Mouse (Mus musculus): ENCODE measurements at regions not wholly inside any gene's neighbourhood (a gene's known extent, or its start where the extent isn't known, plus 50 kb on each side); places are given as distances from the start of the nearest gene placed in this dataset.

- no peak for DNase-seq
Observed at GRCm38 (mm10) chr13:53700236-53700635, 227.4 kb upstream of the Msx2 start.

GRCm38 (mm10) chr13:53697954-53698353 lies 225.1 kb upstream of the Msx2 start:
- no peak for DNase-seq

DNA sequence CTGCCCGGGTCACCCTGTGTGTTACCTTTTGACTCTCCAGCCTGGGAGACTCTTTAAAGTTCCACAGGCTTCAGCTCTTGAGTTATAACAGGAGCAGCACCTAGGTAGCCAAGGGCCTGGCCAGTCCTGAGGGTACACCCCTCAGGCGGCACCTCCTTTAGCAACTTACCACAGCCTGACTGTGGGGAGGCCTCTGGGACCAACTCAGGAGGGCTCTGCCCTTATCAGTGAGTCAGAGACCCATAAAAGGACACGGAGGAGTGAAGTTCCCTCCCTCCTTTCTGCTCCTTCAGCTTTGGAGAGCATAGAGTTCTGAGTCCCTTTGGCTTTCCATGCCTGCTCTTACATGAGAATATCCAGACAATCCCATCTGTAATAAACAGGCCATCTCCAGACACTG lies 222.5 kb upstream of the Msx2 start:
- DNase-seq = no peak

DNA sequence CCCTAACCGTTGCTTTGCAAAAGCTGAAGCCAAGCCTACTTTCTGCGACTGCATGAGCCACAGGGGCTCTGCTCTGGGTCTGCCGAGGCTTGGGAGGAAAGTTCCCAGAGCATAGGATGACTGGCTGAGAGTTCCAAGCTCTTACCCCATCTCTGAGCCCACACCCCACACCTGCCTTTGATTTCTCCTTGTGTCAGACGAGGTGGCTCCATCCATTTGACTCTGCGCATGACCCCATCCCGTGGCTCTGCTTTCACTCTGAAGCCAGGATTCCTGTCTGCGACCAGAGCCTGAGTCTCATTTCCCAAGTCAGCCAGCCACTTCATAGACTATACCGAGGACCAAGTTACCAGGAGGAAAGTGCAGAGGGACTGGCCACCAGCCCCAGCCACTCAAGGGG lies 216.1 kb upstream of the Msx2 start:
- no peak for DNase-seq

DNA sequence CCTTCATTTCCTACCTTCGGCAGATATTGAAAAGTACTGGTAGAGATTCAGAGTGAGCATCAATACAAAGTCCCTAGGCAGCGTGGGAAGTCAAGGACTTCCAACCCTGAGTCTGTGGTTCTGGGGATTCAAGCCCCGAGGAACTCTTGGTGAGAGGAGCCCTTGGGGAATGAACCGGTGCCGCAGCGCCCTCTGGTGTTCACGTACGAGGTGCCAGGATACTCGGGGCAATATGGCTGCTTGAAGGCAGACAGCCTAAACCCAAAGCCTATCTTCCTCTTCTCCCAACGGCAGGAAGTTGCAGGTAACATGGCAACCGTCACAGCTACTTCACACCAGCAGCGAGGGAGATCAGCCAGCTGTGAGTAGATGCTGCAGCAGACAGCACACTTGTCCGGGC lies 215.6 kb upstream of the Msx2 start:
- peak in 1 of 2 experiments; percentile 10 for DNase-seq

DNA sequence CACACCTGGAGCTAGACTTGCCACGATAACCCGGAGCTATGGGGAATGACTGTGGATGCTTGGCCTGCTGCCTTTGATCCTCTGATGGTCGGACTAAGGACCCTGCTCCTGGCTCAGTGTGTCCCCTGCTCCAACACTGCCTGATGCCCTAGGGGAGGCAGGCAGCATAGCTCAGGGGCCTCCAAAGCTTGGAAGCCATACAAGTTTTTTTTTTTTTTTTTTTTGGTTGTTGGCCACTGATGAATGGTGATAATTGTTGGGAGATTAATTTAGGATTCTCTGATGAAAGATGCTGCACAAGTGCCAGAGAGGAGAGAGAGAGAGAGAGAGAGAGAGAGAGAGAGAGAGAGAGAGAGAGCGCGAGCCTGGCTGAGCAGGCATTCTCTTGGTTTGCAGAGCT lies 211.6 kb upstream of the Msx2 start:
- DNase-seq = no peak

GRCm38 (mm10) chr13:53677187-53677586 lies 204.3 kb upstream of the Msx2 start:
- DNase-seq = no peak

DNA sequence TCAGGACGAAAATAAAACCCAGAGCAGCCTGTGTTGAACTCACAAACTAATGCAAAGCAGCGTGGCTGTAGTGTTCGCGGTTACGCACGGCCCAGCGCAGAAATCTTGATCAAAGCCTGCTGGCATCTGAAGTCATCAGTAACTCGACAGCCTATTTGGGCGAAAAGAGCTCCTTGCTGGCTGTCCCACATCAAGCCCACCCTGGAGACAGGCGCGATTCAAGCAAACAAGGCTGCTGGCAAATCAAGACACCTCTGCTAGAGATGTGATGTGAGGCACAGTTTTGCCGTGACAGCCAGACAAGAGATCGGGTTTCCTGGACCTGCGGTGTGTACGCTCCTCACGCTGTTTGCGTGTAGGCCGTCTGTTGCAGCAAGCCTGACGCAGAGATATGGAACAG lies 197.5 kb upstream of the Msx2 start:
- DNase-seq = no peak

DNA sequence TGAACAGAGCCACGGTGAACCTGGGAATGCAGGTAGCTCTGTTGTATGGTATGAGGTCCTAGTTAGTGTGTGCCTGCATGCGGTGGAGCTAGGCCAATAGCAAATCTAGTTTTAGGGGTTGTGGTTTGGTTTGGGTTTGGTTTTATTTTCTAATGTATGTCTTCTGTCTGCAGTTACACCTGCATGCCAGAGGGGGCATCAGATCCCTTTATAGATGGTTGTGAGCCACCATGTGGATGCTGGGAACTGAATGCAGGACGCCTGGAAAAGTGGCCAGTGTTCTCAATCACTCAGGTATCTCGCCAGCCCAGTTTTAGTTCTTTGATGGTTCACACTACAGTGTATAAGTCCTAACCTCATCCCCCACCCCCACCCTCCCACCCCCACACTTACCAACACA lies 194.6 kb upstream of the Msx2 start:
- no peak for DNase-seq

DNA sequence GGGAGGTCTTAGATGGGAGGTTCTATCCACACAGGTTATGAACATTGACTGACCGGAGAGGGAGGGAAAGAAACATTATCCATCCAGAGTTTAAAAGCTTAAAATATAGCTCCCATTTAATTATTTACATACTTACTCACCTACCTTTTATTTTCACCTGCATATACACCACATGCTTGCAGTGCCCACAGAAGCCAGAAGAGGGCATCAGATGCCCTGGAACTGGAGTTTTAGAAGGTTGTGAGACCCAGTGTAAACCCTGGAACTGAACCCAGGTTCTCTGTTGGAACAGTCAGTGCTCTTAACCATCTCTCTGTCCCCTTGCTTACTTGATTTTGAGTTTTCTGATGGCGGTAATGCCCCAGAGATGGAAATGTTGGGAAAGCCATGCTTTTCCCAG lies 192.7 kb upstream of the Msx2 start:
- DNase-seq = no peak

DNA sequence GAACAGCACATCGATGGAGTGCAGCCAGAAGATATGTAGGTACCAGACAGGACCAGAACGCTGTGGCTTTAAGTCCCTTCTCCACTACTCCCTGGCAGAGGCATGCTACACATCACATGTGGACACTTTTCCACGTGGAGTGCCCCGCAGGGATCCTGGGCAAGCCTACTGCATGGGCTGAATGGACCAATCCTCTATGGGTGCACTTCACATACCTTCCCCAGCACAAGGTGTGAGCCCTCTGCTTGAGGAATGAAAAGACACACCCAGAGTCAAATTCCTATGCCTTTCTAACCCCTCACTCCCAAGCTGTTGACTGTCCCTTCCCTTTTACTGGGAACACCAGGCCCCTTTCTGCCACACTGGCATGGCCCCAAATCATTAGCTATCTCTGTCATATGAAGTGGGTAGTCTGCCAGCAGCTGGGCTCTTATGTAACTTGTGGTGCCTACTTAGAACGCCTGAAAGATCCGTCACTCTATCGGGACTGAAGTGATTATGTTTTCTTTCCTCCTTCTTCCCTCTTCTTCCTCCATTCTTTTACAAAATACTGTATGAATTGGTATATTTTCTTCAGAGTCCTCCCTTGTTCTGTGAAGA lies 191.9 kb upstream of the Msx2 start:
- no peak for DNase-seq

DNA sequence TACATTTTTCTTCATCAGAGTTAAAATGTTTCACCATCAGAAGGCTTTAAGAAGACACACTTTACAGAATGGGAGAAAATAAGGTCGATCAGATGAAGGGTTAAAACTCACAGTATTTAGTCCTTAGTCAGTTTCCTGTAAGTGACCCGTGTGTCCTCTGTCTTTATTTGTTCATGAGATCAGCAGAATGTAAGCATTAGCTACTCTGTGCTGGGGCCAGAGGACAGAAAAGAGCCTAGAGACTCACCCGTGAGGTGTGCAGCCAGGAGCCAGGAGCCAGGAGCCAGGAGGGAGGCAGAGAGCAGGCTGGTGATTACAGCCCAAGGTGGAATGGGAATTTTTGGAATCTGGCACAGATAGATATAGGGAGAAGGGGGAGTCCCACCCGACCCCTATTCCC lies 180.0 kb upstream of the Msx2 start:
- DNase-seq = no peak

DNA sequence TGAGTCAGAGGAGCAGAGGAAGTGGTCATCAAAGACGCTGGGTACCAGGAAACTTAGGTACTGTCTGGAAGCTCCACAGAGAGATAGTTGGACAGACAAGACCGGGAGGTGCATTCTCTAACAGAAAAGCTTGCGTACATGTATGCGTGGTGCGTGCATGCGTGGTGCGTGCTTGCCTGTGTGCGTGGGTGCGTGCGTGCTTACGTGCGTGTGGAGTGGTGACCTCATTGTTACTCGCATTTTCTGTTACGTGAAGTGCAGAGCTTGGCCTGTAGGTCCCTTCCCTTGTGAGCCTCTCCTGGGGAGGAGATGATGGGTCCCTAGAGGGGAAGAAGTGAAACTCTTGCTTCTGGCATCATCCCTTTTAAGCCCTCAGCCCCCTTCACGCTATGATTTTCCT lies 175.5 kb upstream of the Msx2 start:
- DNase-seq = no peak

- DNase-seq = no peak
Observed at GRCm38 (mm10) chr13:53642557-53642956, 169.7 kb upstream of the Msx2 start.

GRCm38 (mm10) chr13:53639584-53639983 lies 166.7 kb upstream of the Msx2 start:
- no peak for DNase-seq

DNA sequence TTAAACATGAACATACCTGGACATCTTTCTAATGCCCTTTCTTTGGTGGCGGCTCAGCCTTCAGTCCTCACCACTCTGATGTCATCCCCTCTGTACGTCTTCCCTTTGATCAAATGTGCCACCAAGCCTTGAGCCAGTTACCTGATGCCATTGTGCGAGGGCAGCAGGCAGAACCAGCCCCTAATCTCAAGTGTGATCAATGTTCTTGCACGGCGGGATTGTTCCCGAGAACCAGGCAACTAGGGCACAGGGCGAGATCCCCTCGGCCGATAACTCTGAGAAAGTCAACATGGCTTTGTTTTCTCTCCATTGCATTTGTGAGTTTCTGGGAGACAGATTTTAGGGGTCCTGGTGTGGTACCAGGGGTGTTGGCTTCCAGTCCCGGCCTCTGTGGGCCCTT lies 166.2 kb upstream of the Msx2 start:
- no peak for DNase-seq

DNA sequence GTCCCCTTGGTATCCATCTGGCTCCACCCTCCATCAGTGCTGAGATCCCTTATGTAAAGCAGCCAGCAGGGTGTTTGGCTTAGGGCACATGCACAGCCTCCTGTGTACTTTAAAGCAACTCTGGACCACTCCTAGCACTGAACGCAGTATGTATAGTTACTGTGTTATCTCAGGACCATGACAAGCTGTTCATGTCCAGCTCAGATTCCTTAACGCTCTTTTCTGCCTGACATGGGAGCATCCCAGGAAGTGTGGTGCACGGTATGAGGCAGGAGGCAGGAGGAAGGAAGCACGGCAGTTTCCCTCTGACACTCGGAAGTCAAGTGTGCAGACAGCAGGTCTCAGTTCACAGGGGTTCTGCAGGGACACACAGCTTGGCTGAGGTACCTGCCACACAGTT lies 163.1 kb upstream of the Msx2 start:
- DNase-seq = no peak

- no peak for DNase-seq
Observed at GRCm38 (mm10) chr13:53634637-53635203, 161.8 kb upstream of the Msx2 start.

GRCm38 (mm10) chr13:53598050-53598449 lies 125.2 kb upstream of the Msx2 start:
- DNase-seq = no peak

DNA sequence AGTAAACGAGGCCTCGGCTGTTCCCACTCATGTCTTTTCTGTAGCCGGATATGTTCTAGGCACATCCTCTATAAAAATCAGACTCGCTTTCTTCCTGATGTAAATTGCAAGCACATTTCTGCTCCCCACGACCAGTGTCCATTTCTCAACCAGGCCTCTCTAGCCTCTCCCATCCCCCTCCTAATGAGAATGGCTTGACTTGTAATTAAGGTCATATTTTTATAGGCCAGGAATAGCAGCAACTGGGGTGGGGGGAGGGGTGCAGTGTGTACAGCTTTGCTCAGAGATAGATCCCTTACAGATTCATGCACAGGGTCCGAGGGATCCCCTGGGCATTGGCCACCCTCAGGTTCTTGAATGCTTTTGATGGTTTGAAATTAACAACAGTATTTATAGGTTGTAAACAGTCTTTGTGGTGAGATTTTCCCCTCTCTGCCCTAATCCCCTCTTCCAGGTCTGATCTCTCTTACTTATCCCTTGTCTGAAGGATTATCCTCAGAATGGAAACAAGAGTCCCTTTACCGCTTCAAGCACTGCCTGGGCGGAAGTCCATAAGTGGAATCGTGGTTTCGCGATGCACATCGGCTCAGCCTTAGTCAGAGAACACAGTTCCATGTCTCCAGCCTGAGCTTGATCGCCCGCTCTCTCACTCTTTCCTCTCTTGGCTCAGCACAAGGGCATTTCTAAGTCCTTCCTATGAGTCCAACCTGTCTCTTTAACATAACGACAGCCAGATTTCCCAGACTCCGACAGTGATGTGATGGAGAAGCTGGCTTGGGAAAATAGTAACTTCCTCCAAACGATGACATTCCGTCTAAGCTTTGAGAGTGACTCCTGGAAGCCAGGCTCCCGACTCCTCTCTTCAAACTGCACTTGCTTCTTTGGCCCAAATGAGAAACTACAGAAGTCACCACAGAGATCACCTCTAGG lies 124.3 kb upstream of the Msx2 start:
- DNase-seq = no peak

DNA sequence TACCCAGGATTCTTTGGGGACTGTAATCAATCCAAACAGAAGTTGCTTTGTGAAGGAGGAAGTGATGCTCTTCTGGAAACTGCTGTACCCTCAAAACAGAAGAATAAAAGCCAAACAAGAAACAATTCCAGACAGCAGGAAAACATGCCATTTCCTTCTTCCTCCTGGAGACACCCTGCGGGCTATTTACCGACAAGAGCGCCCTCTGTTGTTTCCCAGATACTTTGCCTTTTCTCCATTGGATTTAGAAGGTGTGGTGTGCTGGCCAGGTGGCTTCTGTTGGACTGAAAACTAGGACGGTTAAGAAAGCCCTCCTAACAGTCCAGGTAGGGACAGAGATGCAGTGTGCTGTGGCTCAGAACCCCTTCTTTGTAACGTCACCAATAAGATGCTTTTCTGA lies 119.9 kb upstream of the Msx2 start:
- DNase-seq = no peak

DNA sequence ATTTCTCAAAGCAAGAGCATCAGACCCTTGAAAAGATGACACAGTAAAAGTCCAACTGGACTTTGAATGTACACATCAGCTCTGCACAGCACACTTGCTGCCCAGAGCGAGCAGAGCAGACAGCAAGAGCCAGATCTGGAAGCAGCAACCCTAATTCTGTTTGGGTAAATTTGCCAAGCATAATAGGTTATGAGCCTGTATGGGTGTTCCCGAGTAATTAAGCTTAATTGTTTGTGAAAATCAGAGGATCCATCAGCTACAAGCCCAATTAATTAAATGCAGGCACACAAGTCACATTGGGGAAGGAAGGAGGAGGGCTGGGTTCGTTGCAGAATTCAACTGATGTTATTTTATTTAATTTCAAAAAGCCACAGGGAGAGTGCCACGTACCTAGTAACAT lies 113.9 kb upstream of the Msx2 start:
- DNase-seq = no peak

DNA sequence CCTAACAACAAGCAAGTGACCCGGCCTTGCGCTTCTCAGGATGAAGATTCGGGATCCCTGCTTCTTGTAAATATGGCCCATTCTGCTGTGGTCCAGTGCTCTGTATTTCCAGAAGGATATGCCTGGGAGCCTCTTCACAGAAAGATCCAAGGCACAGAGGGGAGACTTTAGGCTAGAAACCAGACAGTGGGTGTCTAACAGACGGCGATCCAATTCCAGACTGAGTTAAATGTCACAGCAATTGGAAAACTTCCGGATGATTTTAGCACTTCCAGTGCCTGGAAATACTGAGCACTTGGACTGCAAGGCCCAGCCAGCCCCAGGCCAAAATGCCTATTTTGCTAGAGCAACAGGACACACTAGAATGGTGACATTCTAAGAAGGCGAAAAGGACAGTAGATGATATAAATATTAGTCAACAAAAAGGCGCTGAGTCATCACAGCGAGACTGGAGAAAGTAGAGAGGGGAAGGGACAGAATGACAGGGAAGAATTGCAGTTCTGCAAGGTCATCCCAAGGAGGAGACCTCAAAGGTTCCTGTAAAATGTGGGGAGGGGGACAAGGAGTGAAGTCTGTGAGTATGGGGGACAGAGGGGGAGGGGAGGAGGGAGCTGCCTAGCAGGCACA lies 111.7 kb upstream of the Msx2 start:
- DNase-seq = no peak
